In the genomic region with DNA sequence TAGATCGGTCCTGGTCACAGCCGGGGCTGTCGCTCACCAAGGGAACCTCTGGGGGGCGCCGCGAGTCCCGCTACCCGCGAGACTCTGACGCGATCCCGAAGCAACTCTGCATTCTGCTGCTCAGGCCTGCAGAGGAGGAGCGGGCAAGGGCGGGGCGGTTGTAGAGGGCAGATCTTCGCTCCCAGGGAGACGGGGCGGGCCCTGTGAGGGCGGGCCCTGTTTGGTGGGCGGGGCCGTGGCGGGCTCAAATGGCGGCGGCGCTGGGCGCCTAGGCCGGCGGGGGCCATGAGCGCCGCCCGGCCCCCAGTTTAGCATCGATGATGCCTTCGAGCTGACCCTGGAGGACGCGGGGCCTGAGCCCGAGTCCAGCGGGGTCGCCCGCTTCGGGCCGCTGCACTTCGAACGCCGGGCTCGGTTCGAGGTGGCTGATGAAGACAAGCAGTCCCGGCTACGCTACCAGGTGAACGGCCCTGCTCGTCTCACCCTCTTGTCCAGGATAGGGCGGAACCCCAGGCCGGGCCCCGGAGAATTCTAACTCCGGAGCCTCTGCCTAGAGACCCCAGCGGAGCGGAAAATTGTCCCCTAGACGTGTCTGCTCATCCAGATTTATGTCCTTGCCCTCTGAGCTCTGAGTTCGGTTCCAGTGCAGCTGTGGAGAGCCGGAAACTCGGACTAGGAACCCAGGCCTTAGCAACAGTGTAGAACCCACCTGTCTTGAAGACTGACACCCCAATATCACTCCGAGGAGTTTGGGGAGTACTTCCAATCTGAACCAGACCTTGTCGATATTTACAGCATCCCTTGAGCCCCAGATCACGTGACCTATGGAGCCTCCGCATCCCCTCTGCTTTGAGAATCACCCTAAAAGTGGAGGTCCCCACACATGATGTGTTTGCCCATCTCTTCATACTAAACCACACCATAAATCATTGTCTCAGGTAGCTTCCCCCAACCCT, we compare ENCODE assay signal across 8 mouse cellular contexts. TPM values are rescaled to one million over a fixed set of nuclear protein-coding genes. Genes with fewer than 3 reads are reported as not detected.
A peak's percentile ranks its signal among the peaks of the same experiment; 100 is the strongest.
DNase-seq lines count a peak whose midpoint lies in the region; ATAC-seq and TF ChIP-seq lines count a peak whose summit lies in the region.

A gene (minus strand): TSS at position 118 of the 956 bp plus-strand sequence.

- H3K9me3 ChIP-seq in hindbrain, postnatal 0 days (ENCODE audit: low read length): no peaks in the 10 kb centered on the region

- no peaks in the 10 kb centered on the region for H3K27me3 ChIP-seq in hindbrain, postnatal 0 days (ENCODE audit: insufficient read depth, low read length)

- peak within 1 kb of the TSS; percentile 92 for H3K9ac ChIP-seq in hindbrain, postnatal 0 days (replicated peaks; ENCODE audit: low read length)

- peak; percentile 66 for TF ChIP-seq CTCF in gastrocnemius, adult 2 months (IDR thresholded peaks at IDR 0.05)
- peak; percentile 72 for TF ChIP-seq CTCF in hindbrain, postnatal 0 days (IDR thresholded peaks at IDR 0.05; ENCODE audit: low read depth)
- peak; percentile 58 for TF ChIP-seq CTCF in left cerebral cortex, adult 2 months (IDR thresholded peaks at IDR 0.05)

- peaks cover 7% of the 10 kb centered on the region; the same call in 1 of the 2 replicates for H3K4me1 ChIP-seq in hindbrain, postnatal 0 days (ENCODE audit: insufficient read depth, low read length)

- peak within 1 kb of the TSS; percentile 96 for H3K4me3 ChIP-seq in gastrocnemius, adult 2 months
- H3K4me3 ChIP-seq in hindbrain, postnatal 0 days (ENCODE audit: low read length): peak within 1 kb of the TSS; percentile 84
- H3K4me3 ChIP-seq in left cerebral cortex, adult 2 months: peak within 1 kb of the TSS; percentile 55

- peak within 1 kb of the TSS; percentile 70 for H3K4me2 ChIP-seq in hindbrain, postnatal 0 days (ENCODE audit: low read depth, low read length)

- peak within 1 kb of the TSS; percentile 93 for H3K27ac ChIP-seq in gastrocnemius, adult 2 months
- peak within 1 kb of the TSS; percentile 86 for H3K27ac ChIP-seq in hindbrain, postnatal 0 days
- H3K27ac ChIP-seq in left cerebral cortex, adult 2 months: peak within 1 kb of the TSS; percentile 81

- peak; percentile 96 for ATAC-seq in hindbrain, postnatal 0 days
- peak; percentile 75 for ATAC-seq in megakaryocyte, adult 5-6 weeks (ENCODE audit: poor library complexity, severe bottlenecking)

- peak; percentile 95 for DNase-seq in WW6 (ENCODE audit: low read depth, low spot score)
- peak; percentile 93 to 98 for DNase-seq in cerebellum, postnatal 4 days (ENCODE audit: low spot score in 2 of 2)
- peak; percentile 99 for DNase-seq in gastrocnemius, adult 2 months
- peak; percentile 99 for DNase-seq in hindbrain, postnatal 0 days (ENCODE audit: low spot score)
- DNase-seq in left cerebral cortex, adult 2 months (ENCODE audit: extremely low spot score in 1 of 2, low spot score in 2 of 2): peak; percentile 97 to 98
- DNase-seq in right cerebral cortex, adult 2 months (ENCODE audit: low spot score in 2 of 2): peak; percentile 97
- DNase-seq in urinary bladder, postnatal 14 days (ENCODE audit: low spot score): peak; percentile 99

- peaks cover 14% of the 10 kb centered on the region for H3K36me3 ChIP-seq in hindbrain, postnatal 0 days (ENCODE audit: insufficient read depth, low read length)

- intact Hi-C loops in gastrocnemius, adult 2 months (cut with DNase I): loop anchor here (5.0 kb wide), 2 partner anchors 36 to 66 kb away; a partner anchor contains a TSS
- intact Hi-C loops in left cerebral cortex, adult 2 months (cut with DNase I): loop anchor here (1.0 kb wide), 1 partner anchor 105 kb away; a partner anchor contains a TSS

- WGBS in hindbrain, postnatal 0 days: 2% methylated on average over 59 of the region's 64 CpGs

RNA-seq across cellular contexts. Expression of the gene that starts here (rescaled TPM):
- 10 to 100 TPM; 69.9 to 71.8 TPM for total RNA-seq in gastrocnemius, adult 2 months (2021)
- total RNA-seq in hindbrain, postnatal 0 days (2014; rRNA removed): 33.4 and 38.2 TPM in 2 replicates
- 89.4 and 94.3 TPM in 2 replicates for polyA plus RNA-seq in hindbrain, postnatal 0 days (2015; fragmentation: Nextera tagmentation; extraction: Ambion mirVana)
- total RNA-seq in left cerebral cortex, adult 2 months (2021): 100 to 1,000 TPM; 118 to 125 TPM
- 111 and 139 TPM in 2 replicates for total RNA-seq in megakaryocyte, adult 5-6 weeks (2015)
- 72.5 and 76.7 TPM in 2 replicates for total RNA-seq in megakaryocyte, adult 5-6 weeks (2017)

Comparison
In these comparisons a context has a peak if more than half of its experiments do, and no peak if none do; other contexts are left out.
1. Peak in every context shown above with its lines: DNase-seq, ATAC-seq, H3K4me3 ChIP-seq and H3K27ac ChIP-seq.